Mouse (Mus musculus) limb, embryonic 14.5 days (tissue): ENCODE data around the gene Kcnk16. TPM values are rescaled to one million over a fixed set of nuclear protein-coding genes. Genes with fewer than 3 reads are reported as not detected.

Experiments used
- ATAC-seq: fragments of 200-750 bp; cut with Nextera tagmentation; 2 replicates; pipeline ENCODE4 v1.8.0; 2017; ENCODE audit warnings: low read depth, moderate number of reproducible peaks, moderate TSS enrichment; ENCODE audit not compliant: low FRiP score
- DNase-seq: peaks from one replicate; pipeline ENCODE4 v3.0.0-alpha.2; 2015; ENCODE audit warnings: low spot score
- H3K27ac ChIP-seq: fragments of 300-500 bp; sonication (generic); replicated peaks from 2 replicates; pipeline ENCODE4 v1.5.1; 2014; ENCODE audit warnings: low read depth, mild to moderate bottlenecking, low read length, moderate library complexity, mixed read lengths
- H3K27me3 ChIP-seq: fragments of 300-500 bp; sonication (generic); 2 replicates; pipeline ENCODE4 v1.6.1; 2014; ENCODE audit warnings: low read length, mixed read lengths; ENCODE audit not compliant: control insufficient read depth, insufficient read depth
- H3K36me3 ChIP-seq: fragments of 300-500 bp; sonication (generic); 2 replicates; pipeline ENCODE4 v1.6.1; 2014; ENCODE audit warnings: mild to moderate bottlenecking, low read length, moderate library complexity, mixed read lengths; ENCODE audit not compliant: control insufficient read depth, insufficient read depth
- H3K4me1 ChIP-seq: fragments of 300-500 bp; sonication (generic); 2 replicates; pipeline ENCODE4 v1.6.1; 2014; ENCODE audit warnings: antibody characterized with exemption, low read length, mixed read lengths; ENCODE audit not compliant: control insufficient read depth, insufficient read depth
- H3K4me2 ChIP-seq: fragments of 300-500 bp; sonication (generic); replicated peaks from 2 replicates; pipeline ENCODE4 v1.6.1; 2014; ENCODE audit warnings: low read depth, mild to moderate bottlenecking, low read length, moderate library complexity; ENCODE audit not compliant: severe bottlenecking
- H3K4me3 ChIP-seq: fragments of 300-500 bp; sonication (generic); replicated peaks from 2 replicates; pipeline ENCODE4 v1.5.1; 2014; ENCODE audit warnings: low read length
- H3K9ac ChIP-seq: fragments of 300-500 bp; sonication (generic); 2 replicates; pipeline ENCODE4 v1.6.1; 2014; ENCODE audit warnings: mild to moderate bottlenecking, low read depth, low read length, moderate library complexity; ENCODE audit not compliant: severe bottlenecking
- H3K9me3 ChIP-seq: fragments of 300-500 bp; sonication (generic); 2 replicates; pipeline ENCODE4 v1.6.1; 2016; ENCODE audit warnings: low read length; ENCODE audit not compliant: control insufficient read depth
- POLR2A ChIP-seq: fragments of 200-500 bp; IDR thresholded peaks from 2 replicates; pipeline ENCODE4 v1.8.0; 2012; ENCODE audit warnings: inconsistent platforms, mild to moderate bottlenecking, moderate library complexity, borderline replicate concordance; ENCODE audit not compliant: insufficient read depth, insufficient read length; ENCODE audit errors: extremely low read depth
- WGBS: fragments of 180-500 bp; shearing (Covaris S2); extraction: QIAGEN DNeasy Blood & Tissue Kit; methylation state at CpG from one replicate; pipeline ENCODE4 v1.1.7; 2014; 5-methylcytosine and 5-hydroxymethylcytosine counted together
- polyA plus RNA-seq, 2 experiments: library from polyadenylated mRNA; depleted of rRNA in 1 of 2; stranded (reverse) in 1 of 2; unstranded in 1 of 2; fragments of >200 nt; fragmentation: Nextera tagmentation in 1 of 2; extraction: Ambion mirVana in 1 of 2; gene quantifications; 2 replicates each; pipeline versions ENCODE4 v1.2.1 to v1.2.3; 2012 to 2014

Gene Kcnk16
- polyA plus RNA-seq, 2 experiments = not detected

DNA sequence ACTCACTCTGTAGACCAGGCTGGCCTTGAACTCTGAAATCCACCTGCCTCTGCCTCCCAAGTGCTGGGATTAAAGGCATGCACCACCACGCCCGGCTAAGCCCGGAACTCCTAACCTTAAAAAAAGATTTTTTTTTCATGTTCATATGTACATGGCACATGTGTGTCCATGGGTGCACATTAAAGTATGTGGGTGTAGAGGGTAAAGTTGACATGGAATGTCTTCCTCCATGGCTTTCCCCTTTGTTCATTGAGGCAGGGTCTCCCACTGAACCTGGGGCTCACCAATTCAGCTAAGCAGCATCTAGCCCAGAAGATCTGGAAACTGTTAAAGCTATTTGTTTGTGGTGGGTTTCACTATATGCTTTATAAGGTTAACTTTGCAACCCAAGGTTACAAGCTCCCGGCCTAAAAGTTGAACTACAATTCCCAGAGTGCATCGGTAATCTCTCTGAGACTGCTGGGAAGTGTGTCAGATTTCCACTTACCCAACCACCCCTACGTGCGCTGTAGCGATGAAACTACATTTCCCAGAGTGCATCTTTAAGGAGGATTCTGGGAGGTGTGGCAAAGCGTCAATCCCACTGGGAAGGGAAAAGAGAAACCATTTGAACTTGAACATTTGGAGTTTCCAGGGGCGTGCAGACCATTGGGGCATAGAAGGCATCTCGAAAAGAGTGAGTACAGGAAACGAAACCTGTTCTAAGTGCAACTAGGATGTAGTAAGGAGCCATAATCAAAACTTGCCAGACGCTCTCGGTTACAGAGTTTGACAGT, 25.3 kb upstream of the Kcnk16 start, which contains the start of gene Nudt13:
TSS of gene Nudt13 (plus strand) at position 581 of the 776 bp plus-strand sequence.
- WGBS = 23% methylated on average over 14 of the region's 14 CpGs

GRCm38 (mm10) chr14:20291391-20291790, 22.4 kb upstream of the Kcnk16 start:
- Histone ChIP-seq H3K9ac (no peak overlapping the region), H3K36me3 (no peaks in the 10 kb centered on the region), H3K9me3 (no peaks in the 10 kb centered on the region), H3K27me3 (no peaks in the 10 kb centered on the region), H3K27ac (no peak overlapping the region), H3K4me2 (no peak overlapping the region), H3K4me1 (peaks cover 5% of the 10 kb centered on the region; the same call in 1 of the 2 replicates), H3K4me3 (no peak overlapping the region)
- no peak for DNase-seq
- ATAC-seq = no peak
- 76% methylated on average over 4 of the region's 4 CpGs for WGBS
- TF ChIP-seq POLR2A = no peak

More for the DNA sequence above, 25.3 kb upstream of the Kcnk16 start, which contains the start of gene Nudt13:
- Histone ChIP-seq H3K4me3 (peak within 1 kb of the TSS; percentile 51), H3K36me3 (no peaks in the 10 kb centered on the region), H3K27ac (no peak within 1 kb of the TSS), H3K9me3 (no peaks in the 10 kb centered on the region), H3K4me2 (peak within 1 kb of the TSS; percentile 67), H3K27me3 (no peaks in the 10 kb centered on the region), H3K9ac (peak within 1 kb of the TSS; percentile 38), H3K4me1 (peaks cover 5% of the 10 kb centered on the region; the same call in 1 of the 2 replicates)
- DNase-seq (peak; percentile 96), ATAC-seq (peak; percentile 98)
- no peak for TF ChIP-seq POLR2A

- no peaks in the 10 kb centered on the region for H3K36me3 ChIP-seq
- H3K27me3 ChIP-seq = no peaks in the 10 kb centered on the region
- WGBS = 81% methylated on average over 6 of the region's 6 CpGs
- no peaks in the 10 kb centered on the region for H3K4me1 ChIP-seq
- H3K27ac ChIP-seq = no peak overlapping the region
- no peak overlapping the region for H3K9ac ChIP-seq
- no peak for TF ChIP-seq POLR2A
- H3K9me3 ChIP-seq = no peaks in the 10 kb centered on the region
- ATAC-seq (no peak), DNase-seq (no peak)
- no peak overlapping the region for H3K4me2 ChIP-seq
- H3K4me3 ChIP-seq = no peak overlapping the region
These were observed 578 bp downstream of the Kcnk16 start for GRCm38 (mm10) chr14:20268421-20268820.

- H3K36me3 ChIP-seq = no peaks in the 10 kb centered on the region
- no peak overlapping the region for H3K27ac ChIP-seq
- no peak for DNase-seq
- no peak overlapping the region for H3K4me2 ChIP-seq
- TF ChIP-seq POLR2A = no peak
- H3K4me3 ChIP-seq = no peak overlapping the region
- WGBS = 62% methylated on average over 3 of the region's 4 CpGs
- H3K9me3 ChIP-seq = no peaks in the 10 kb centered on the region
- H3K4me1 ChIP-seq = no peaks in the 10 kb centered on the region
- no peak for ATAC-seq
- no peak overlapping the region for H3K9ac ChIP-seq
- H3K27me3 ChIP-seq = no peaks in the 10 kb centered on the region
These were observed 6.7 kb downstream of the Kcnk16 start for GRCm38 (mm10) chr14:20262346-20262745.

GRCm38 (mm10) chr14:20258185-20259113, 10.6 kb downstream of the Kcnk16 start:
- WGBS = 55% methylated on average over 8 of the region's 8 CpGs
- Histone ChIP-seq H3K9ac (no peak overlapping the region), H3K4me3 (no peak overlapping the region), H3K27ac (no peak overlapping the region), H3K4me1 (no peaks in the 10 kb centered on the region), H3K27me3 (no peaks in the 10 kb centered on the region), H3K9me3 (no peaks in the 10 kb centered on the region), H3K36me3 (no peaks in the 10 kb centered on the region), H3K4me2 (no peak overlapping the region)
- peak; percentile 68 for DNase-seq
- no peak for TF ChIP-seq POLR2A
- ATAC-seq = peak; percentile 70
